Mouse (Mus musculus) ES-Bruce4 (cell line): ENCODE data around the gene Cyp39a1.

Source experiments
- CTCF ChIP-seq: IDR thresholded peaks from one replicate; pipeline ENCODE4 v1.8.1; 2011; ENCODE audit warnings: low read depth, low read length
- EP300 ChIP-seq: IDR thresholded peaks from 2 replicates; pipeline ENCODE4 v1.6.1; 2011; ENCODE audit warnings: low read depth, low read length; ENCODE audit not compliant: insufficient read depth
- POLR2A ChIP-seq: IDR thresholded peaks from one replicate; pipeline ENCODE4 v1.8.1; 2011; ENCODE audit warnings: low read length; ENCODE audit not compliant: insufficient read depth

GRCm38 (mm10) chr17:43734252-43734651 is 67.0 kb downstream of the Cyp39a1 start:
- no peak for TF ChIP-seq CTCF
- no peak for TF ChIP-seq POLR2A
- TF ChIP-seq EP300 = no peak
